Mouse (Mus musculus): Measurements from ENCODE around the gene Sh3gl2.
A peak's percentile ranks its signal among the peaks of the same experiment; 100 is the strongest.

The Sh3gl2 gene

GRCm38 (mm10) chr4:85404424-85405194, 199.7 kb downstream of the Sh3gl2 start:
- peak; percentile 27 to 77 for DNase-seq (ENCODE audit: inconsistent age in 2 of 2, low spot score in 1 of 2)

- DNase-seq (ENCODE audit: inconsistent age in 2 of 2, low spot score in 1 of 2), result no peak
Observed at GRCm38 (mm10) chr4:85405276-85405675, 200.3 kb downstream of the Sh3gl2 start.

DNA sequence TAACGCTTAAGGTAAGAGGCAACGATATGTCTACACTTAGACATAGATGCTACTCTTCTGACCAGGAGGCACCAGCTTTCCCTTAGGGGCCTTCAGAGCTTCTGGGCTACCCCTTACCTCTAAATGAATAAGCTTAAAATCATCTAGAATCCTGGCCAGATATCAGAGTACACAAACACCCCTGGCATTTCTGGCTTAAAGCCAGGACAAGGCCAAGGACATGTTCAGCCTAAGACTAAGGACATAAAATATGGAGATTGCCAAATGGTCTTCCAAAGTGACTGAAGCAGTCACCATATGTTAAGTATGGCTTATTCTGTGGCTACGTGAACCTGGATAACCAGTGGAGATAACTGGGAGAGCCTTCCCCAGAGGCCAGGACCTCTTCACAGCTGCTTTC, 211.5 kb downstream of the Sh3gl2 start:
- DNase-seq (ENCODE audit: inconsistent age in 2 of 2, low spot score in 1 of 2), result peak; percentile 79 to 89

DNA sequence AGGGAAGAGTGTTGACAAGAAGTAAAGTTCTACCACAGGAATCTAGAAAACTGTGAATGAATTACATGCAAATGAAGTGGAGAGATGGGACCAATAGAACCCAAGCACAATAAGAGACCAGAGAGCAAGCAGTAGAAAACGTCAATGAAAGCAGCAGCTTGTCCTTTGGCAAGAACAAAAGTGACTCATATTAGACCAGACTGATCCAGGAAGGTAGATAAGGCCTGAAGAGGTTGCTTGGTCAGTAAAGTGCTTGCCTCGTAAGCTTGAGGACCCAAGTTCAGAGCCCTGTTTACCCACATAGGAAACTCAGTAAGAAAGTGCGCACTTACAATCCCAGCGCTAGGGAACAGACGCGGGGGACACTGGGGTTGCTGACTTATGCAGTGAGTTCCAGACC, 215.5 kb downstream of the Sh3gl2 start:
- DNase-seq (ENCODE audit: inconsistent age in 2 of 2, low spot score in 1 of 2), result no peak

DNA sequence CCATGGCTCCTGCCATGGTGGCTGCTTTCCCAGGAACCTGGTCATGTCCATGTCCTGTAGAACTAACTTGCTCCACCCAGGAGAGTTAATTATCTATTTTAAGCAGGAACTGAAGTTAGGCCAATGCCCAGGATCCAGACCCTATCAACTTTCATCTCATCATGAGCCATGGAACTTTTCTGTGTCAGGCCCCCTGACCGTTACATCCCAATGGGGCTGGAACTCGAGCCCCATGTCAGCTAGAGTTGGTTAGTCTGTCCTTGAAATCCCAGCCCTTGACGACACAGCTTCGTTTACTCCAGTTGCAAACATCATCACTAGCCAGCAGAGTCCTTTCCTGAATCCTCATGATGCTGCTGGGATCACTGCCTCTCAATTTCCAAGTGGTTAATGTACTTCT, 221.3 kb downstream of the Sh3gl2 start:
- no peak for DNase-seq (ENCODE audit: inconsistent age in 2 of 2, low spot score in 1 of 2)

DNA sequence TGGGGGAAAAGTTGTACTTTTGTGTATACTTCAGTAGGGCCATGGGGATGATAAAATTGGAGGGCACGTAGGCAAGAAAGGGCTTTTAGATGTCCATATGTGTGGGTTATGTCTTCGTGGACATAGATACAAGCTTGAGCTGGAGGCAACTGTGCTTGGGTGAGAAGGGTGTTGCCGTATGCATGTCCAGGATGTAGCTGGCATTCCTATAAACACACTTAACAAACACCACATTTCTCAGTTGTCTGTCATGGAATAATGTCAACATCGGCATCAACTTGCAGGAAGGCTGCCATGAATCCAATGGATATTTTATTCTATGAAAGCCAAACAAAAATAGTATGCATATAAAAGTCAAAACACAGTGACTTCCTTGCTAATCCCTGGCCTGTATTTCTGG, 227.9 kb downstream of the Sh3gl2 start:
- DNase-seq (ENCODE audit: inconsistent age in 2 of 2, low spot score in 1 of 2), result no peak

GRCm38 (mm10) chr4:85434734-85435133, 229.8 kb downstream of the Sh3gl2 start:
- no peak for DNase-seq (ENCODE audit: inconsistent age in 2 of 2, low spot score in 1 of 2)

DNA sequence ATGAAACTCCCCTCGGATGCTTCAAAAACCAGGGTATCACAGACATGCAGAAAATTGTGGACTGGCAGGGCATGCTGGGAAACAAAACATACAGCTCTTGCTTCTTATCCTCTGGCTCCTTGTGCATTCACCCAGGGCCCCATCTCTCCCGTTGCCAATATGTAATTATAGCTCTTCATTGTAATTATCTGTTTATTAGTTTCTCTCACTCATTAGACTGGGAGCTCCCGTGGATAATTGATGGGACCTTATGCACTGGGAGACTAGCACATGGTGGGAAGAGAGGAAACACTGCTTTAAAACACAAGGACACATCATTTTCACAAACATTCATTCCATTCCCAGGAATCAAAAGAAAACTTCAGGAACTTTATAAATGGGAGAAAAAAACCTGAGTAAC, 233.9 kb downstream of the Sh3gl2 start:
- DNase-seq (ENCODE audit: inconsistent age in 2 of 2, low spot score in 1 of 2), result no peak

DNA sequence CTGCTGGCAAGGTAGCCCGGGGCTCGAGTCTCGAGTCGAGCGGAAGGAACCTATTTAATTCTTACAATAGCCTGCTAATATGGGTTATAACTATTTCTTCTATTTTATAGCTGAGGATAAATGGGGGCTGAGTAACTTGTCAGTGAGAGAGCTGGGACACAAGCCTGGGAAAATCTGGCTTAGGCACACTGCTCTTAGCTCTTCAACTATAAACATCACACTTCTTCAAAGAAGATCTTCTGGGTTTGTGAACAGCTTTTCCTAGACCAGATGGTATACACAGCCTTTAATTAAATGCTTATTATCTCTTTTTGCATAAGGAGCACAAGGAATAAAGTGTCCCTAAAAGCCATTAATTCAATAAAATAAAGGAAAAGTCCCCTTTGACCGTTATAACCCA, 278.7 kb downstream of the Sh3gl2 start:
- DNase-seq (ENCODE audit: inconsistent age in 2 of 2, low spot score in 1 of 2), result no peak

GRCm38 (mm10) chr4:85486316-85486946, 281.5 kb downstream of the Sh3gl2 start:
- no peak for DNase-seq (ENCODE audit: inconsistent age in 2 of 2, low spot score in 1 of 2)

GRCm38 (mm10) chr4:85505718-85506117, 300.8 kb downstream of the Sh3gl2 start:
- DNase-seq (ENCODE audit: inconsistent age in 2 of 2, low spot score in 1 of 2), result no peak

GRCm38 (mm10) chr4:85506976-85507375, 302.1 kb downstream of the Sh3gl2 start:
- no peak for DNase-seq (ENCODE audit: inconsistent age in 2 of 2, low spot score in 1 of 2)

DNA sequence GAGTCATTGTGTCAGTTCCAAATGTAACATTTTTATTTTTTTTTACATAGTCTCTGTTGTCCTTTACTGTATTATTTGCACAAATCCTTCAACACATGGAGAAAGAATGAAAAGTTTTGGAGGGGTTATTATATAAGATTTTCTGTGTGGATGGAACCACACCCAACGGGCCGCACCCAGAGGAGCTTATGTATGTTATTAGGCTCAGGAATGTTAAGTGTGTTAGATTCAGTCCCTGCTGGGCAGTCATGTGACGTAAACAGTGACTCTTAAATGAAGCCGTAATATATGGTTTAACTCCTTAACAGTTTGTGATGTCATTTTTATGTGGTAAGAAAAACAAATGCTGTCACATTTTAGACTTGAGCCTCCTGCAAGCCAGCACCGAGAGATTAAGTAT, 302.6 kb downstream of the Sh3gl2 start:
- no peak for DNase-seq (ENCODE audit: inconsistent age in 2 of 2, low spot score in 1 of 2)

DNA sequence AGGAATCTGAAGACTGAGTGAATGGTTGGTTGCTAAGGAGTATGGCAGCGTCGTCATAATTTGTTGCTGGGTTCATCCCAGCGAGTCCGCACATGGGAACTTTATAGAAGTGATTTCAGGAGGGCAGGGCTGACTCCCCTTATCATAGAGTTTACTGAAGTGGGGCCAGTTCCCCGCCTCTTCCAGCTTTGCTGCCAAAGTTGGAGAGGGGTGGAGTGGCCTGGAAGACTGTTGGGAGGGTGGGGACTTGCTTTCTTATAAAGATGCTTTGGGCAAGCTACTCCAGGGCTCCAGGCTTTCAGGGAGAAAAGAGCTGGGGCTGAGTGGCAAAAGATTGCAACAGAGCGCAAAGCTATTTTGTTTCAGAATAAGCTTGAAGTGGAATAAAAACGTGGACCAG, 308.4 kb downstream of the Sh3gl2 start:
- DNase-seq (ENCODE audit: inconsistent age in 2 of 2, low spot score in 1 of 2), result peak in 1 of 2 experiments; percentile 22

- peak in 1 of 2 experiments; percentile 20 for DNase-seq (ENCODE audit: inconsistent age in 2 of 2, low spot score in 1 of 2)
Observed at GRCm38 (mm10) chr4:85513792-85514191, 308.9 kb downstream of the Sh3gl2 start, which contains the start of gene Adamtsl1. TSS of gene Adamtsl1 (plus strand) at chr4:85514172.

GRCm38 (mm10) chr4:85514205-85514681, 309.3 kb downstream of the Sh3gl2 start:
- DNase-seq (ENCODE audit: inconsistent age in 2 of 2, low spot score in 1 of 2), result peak; percentile 9 to 37

- no peak for DNase-seq (ENCODE audit: inconsistent age in 2 of 2, low spot score in 1 of 2)
Observed at GRCm38 (mm10) chr4:85526966-85527566, 322.1 kb downstream of the Sh3gl2 start.

GRCm38 (mm10) chr4:85529852-85530251, 324.9 kb downstream of the Sh3gl2 start:
- no peak for DNase-seq (ENCODE audit: inconsistent age in 2 of 2, low spot score in 1 of 2)

- DNase-seq (ENCODE audit: inconsistent age in 2 of 2, low spot score in 1 of 2), result no peak
Observed at GRCm38 (mm10) chr4:85539677-85540076, 334.8 kb downstream of the Sh3gl2 start.

GRCm38 (mm10) chr4:85543221-85543620, 338.3 kb downstream of the Sh3gl2 start:
- DNase-seq (ENCODE audit: inconsistent age in 2 of 2, low spot score in 1 of 2), result no peak

DNA sequence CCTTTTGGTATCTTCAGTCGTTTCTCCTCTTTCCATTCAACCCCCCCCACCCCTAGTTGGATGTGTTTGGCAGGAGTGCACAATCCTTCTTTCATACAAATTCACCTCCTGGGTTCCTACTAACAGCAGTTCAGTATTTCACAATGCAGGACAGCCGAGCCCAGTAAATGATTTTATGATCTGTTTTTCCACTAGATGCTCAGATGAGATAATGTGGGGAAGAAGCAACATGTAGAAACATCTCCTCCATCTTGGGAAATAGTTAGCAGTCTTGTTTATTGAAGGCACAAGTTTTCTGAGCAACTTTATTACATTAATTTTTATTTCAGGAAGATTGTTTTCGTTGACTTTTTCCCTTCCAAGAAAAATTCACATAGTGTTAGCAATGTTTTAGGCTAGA, 349.8 kb downstream of the Sh3gl2 start:
- DNase-seq (ENCODE audit: inconsistent age in 2 of 2, low spot score in 1 of 2), result no peak

GRCm38 (mm10) chr4:85559753-85560152, 354.8 kb downstream of the Sh3gl2 start:
- no peak for DNase-seq (ENCODE audit: inconsistent age in 2 of 2, low spot score in 1 of 2)
